Mouse (Mus musculus): ENCODE results near the gene Crybg2. TPM values are rescaled to one million over a fixed set of nuclear protein-coding genes. Genes with fewer than 3 reads are reported as not detected.

The Crybg2 gene
- total RNA-seq (2023): 10 to 100 TPM; 13.0 to 13.2 TPM

DNA sequence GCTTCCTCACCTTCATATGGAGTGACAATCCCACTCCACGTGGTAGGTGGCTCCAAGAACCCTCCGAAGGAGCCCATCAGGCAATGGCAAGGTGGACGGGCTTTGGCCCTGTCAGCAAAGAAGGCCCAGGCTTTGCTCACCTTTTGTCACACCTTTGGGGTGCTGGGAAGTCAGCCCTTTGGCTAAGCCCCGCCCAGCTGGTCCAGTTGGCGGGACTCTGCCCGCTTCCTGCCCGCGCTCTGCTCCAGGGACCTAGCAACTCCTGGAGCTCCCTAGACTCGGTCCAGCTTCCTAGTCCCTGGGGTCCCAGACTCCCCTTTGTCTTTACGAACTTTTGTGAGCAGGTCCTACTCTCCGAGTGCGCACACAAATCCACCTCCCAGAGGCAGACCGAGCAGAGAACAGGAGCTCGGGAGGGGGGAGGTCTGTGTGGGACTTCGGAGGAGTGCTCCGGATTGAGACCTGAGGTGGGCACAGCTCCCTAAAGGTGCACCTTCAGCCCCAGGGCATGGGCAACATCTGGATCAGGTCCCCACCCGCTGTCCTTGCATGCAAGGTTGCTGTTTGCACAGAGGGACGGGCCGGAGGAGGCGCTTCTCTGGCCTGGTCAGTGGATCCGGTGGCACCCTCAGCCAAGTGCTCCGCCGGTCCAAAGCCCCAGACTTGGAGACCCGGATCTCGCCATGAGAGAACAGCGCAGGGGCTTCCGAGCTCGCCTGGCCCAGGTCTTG lies at the start of gene Crybg2:
Crybg2 (plus strand) TSS at position 681 of the 731 bp plus-strand sequence.

DNA sequence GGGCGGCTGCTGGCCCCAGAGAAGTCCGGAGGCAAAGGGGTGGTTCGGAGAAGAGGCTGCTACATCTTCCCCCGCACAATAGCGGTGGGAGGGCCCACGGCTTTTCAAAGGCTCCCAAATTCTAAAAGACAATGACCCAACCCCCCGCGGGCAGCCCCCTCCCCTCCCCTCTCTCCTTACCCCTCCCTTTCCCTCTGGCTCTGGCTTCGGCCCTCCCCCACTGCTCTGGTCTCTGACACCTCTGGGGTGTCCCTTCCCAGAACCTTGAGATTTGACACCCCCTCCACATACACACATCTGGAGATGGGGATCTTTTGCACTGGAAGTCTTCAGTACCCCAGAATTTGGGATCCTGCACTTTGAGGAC lies 41.9 kb upstream of the Crybg2 start, which contains the start of gene Lin28a:
Lin28a (minus strand) TSS at position 63 of the 367 bp plus-strand sequence.

GRCm38 (mm10) chr4:134053538-134053937 lies 7.1 kb upstream of the Crybg2 start, which contains the start of gene Zfp683:
Zfp683 (plus strand) TSS chr4:134053838.

GRCm38 (mm10) chr4:134094923-134095547 lies 34.4 kb downstream of the Crybg2 start, which contains the start of gene Cd52:
Cd52 (minus strand) TSS chr4:134095082.

GRCm38 (mm10) chr4:134101979-134102741 lies 41.5 kb downstream of the Crybg2 start, which contains the start of gene Ubxn11:
Ubxn11 (plus strand) TSS chr4:134102570.

DNA sequence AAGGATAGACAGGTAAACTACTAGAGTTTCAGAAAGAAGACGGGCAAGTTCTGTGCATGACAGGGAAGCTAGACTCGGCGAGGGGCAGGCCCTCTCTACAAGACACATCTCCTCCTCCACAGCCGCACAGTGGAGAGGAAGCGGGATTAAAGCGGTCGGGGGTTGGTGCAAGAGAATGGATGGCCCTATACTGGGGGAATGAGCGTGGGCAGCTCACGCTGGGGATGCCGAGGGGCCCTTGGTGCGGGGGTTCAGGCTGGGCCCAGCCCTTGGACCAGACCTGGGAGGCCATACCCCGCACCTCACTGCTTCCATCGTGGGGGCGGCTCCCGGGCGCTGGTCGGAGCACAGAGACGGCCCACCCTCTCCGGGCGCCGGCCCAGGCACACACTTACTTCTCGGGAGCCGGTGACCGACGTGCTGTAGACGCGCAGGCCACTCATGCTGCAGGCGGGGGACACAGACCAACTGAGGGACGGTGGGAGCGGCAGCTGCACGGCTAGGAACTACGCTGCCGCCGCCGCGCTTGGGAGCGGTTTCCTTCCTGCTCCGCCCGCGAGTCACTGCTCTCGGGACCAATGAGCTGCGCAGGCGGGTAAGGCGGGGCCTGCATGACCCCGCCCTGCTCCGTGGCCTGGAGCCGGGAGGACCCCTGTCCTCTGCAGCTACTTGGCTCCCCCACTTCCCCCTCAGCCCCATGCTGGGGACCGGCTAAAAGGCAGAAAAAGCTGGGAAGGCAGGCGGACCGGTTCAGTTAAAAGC lies 67.8 kb downstream of the Crybg2 start, which contains the start of gene Sh3bgrl3:
Sh3bgrl3 (minus strand) TSS at position 569 of the 762 bp plus-strand sequence.

Other genes with a start within 250 kb of the Crybg2 start
- 100 to 1,000 TPM; 127 to 137 TPM for gene Rps6ka1, start 173.0 kb upstream of the Crybg2 start, total RNA-seq (2023)
- gene Hmgn2, start 92.2 kb upstream of the Crybg2 start, total RNA-seq (2023): 100 to 1,000 TPM; 275 to 285 TPM
- gene Dhdds, start 59.9 kb upstream of the Crybg2 start, total RNA-seq (2023): 10 to 100 TPM; 28.0 to 36.4 TPM
- not detected for gene Lin28a, start 42.0 kb upstream of the Crybg2 start, total RNA-seq (2023)
- gene Zfp683, start 7.0 kb upstream of the Crybg2 start, total RNA-seq (2023): 10 to 100 TPM in 1 of 2 experiments, 1 to 10 TPM in 1; 8.6 to 12.7 TPM
- 1,000 to 10,000 TPM; 1,087 to 1,227 TPM for gene Cd52, start 34.3 kb downstream of the Crybg2 start, total RNA-seq (2023)
- 100 to 1,000 TPM; 137 TPM for gene Ubxn11, start 41.8 kb downstream of the Crybg2 start, total RNA-seq (2023)
- 100 to 1,000 TPM; 465 to 526 TPM for gene Sh3bgrl3, start 68.0 kb downstream of the Crybg2 start, total RNA-seq (2023)
- gene Cep85, start 126.3 kb downstream of the Crybg2 start, total RNA-seq (2023): 10 to 100 TPM; 30.8 to 34.0 TPM
- not detected for gene Gm7534, start 142.2 kb downstream of the Crybg2 start, total RNA-seq (2023)
- not detected for gene Catsper4, start 166.6 kb downstream of the Crybg2 start, total RNA-seq (2023)
- 1 to 10 TPM in 1 of 2 experiments, under 1 TPM in 1; 0.24 to 1.1 TPM for gene Cnksr1, start 177.6 kb downstream of the Crybg2 start, total RNA-seq (2023)
- not detected for gene E130218I03Rik, start 182.8 kb downstream of the Crybg2 start, total RNA-seq (2023)
- gene Zfp593, start 184.8 kb downstream of the Crybg2 start, total RNA-seq (2023): 10 to 100 TPM; 23.5 to 25.1 TPM
- gene Gm30191, start 186.1 kb downstream of the Crybg2 start, total RNA-seq (2023): not detected
- not detected for gene Grrp1, start 193.3 kb downstream of the Crybg2 start, total RNA-seq (2023)
- 10 to 100 TPM; 13.4 to 15.6 TPM for gene Pdik1l, start 227.1 kb downstream of the Crybg2 start, total RNA-seq (2023)